Mouse (Mus musculus) right cerebral cortex, postnatal 25 days (tissue): Measurements from ENCODE around the gene Gm7978.
"Not testable (repeated sequence)": the region's sequence is repeated elsewhere in the genome, so short reads cannot be mapped to it uniquely, and the experiment has no call there.

Experiments used
- DNase-seq: peaks from one replicate; pipeline ENCODE4 v3.0.0; 2022

Gene Gm7978

GRCm38 (mm10) chr5:95736073-95736472, at the start of gene Gm7978:
Gm7978 (minus strand) TSS chr5:95736173.
- not testable (repeated sequence) for DNase-seq

- DNase-seq, result not testable (repeated sequence)
These were observed 39.7 kb upstream of the Gm7978 start, which contains the start of gene E330014E10Rik for GRCm38 (mm10) chr5:95775690-95776089. E330014E10Rik (plus strand) TSS chr5:95775990.

- DNase-seq, result not testable (repeated sequence)
These were observed 5.7 kb upstream of the Gm7978 start, which contains the start of gene Gm7982 for GRCm38 (mm10) chr5:95741714-95742113. Gm7982 (plus strand) TSS chr5:95742014.
